Mouse (Mus musculus) intestine, embryonic 16.5 days (tissue): ENCODE measurements around the gene Ifit1bl1. TPM values are rescaled to one million over a fixed set of nuclear protein-coding genes. Genes with fewer than 3 reads are reported as not detected.
"Not testable (repeated sequence)": the region's sequence is repeated elsewhere in the genome, so short reads cannot be mapped to it uniquely, and the experiment has no call there.

Experiments used
- ATAC-seq: fragments of 200-750 bp; cut with Nextera tagmentation; 2 replicates; pipeline ENCODE4 v1.8.0; 2017; ENCODE audit warnings: moderate TSS enrichment, moderate library complexity
- H3K27ac ChIP-seq: fragments of 300-500 bp; sonication (generic); 2 replicates; pipeline ENCODE4 v1.5.1; 2014; ENCODE audit warnings: mild to moderate bottlenecking, low read length
- H3K27me3 ChIP-seq: fragments of 300-500 bp; sonication (generic); replicated peaks from 2 replicates; pipeline ENCODE4 v1.6.1; 2014; ENCODE audit warnings: low read length, control low read depth, mixed read lengths; ENCODE audit not compliant: control insufficient read depth, insufficient read depth
- H3K36me3 ChIP-seq: fragments of 300-500 bp; sonication (generic); 2 replicates; pipeline ENCODE4 v1.6.1; 2014; ENCODE audit warnings: low read length, control low read depth; ENCODE audit not compliant: control insufficient read depth, insufficient read depth
- H3K4me1 ChIP-seq: fragments of 300-500 bp; sonication (generic); 2 replicates; pipeline ENCODE4 v1.6.1; 2014; ENCODE audit warnings: low read length, control low read depth, mixed read lengths; ENCODE audit not compliant: control insufficient read depth, insufficient read depth
- H3K4me2 ChIP-seq: fragments of 300-500 bp; sonication (generic); 2 replicates; pipeline ENCODE4 v1.6.1; 2014; ENCODE audit warnings: low read depth, low read length, control low read depth
- H3K4me3 ChIP-seq: fragments of 300-500 bp; sonication (generic); 2 replicates; pipeline ENCODE4 v1.5.1; 2014; ENCODE audit warnings: mild to moderate bottlenecking, low read length
- H3K9ac ChIP-seq: fragments of 300-500 bp; sonication (generic); 2 replicates; pipeline ENCODE4 v1.6.1; 2014; ENCODE audit warnings: low read depth, low read length
- H3K9me3 ChIP-seq: fragments of 300-500 bp; sonication (generic); 2 replicates; pipeline ENCODE4 v1.6.1; 2016; ENCODE audit warnings: low read length, control low read depth; ENCODE audit not compliant: control insufficient read depth
- WGBS: fragments of 180-500 bp; shearing (Covaris S2); extraction: QIAGEN DNeasy Blood & Tissue Kit; methylation state at CpG from one replicate; pipeline ENCODE4 v1.1.7; 2014; 5-methylcytosine and 5-hydroxymethylcytosine counted together
- polyA plus RNA-seq: library from polyadenylated mRNA; unstranded; fragments of >200 nt; fragmentation: Nextera tagmentation; extraction: Ambion mirVana; gene quantifications from 2 replicates; pipeline ENCODE4 v1.2.1, GENCODE M21; 2015

Gene Ifit1bl1
- polyA plus RNA-seq: 0.86 and 0.88 TPM in 2 replicates

DNA sequence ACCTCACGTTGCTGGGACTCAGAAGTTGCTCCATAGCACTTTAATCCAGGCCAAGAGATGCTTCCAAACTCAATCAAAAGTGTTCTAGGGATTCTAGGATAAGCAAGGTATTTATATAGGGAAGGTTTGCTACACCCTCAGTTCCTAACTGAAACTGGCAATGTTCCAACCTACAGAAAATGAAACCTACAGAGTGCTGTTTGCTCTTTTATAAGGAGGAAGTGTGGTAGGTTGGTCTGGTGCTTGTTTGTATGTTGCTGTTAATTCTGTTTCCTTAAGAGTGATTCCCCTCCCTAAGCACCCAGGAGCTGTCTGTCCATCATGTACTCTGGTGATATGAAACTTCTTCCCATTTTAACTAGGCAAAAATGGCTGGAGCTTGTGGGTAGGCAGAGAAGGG lies at the start of gene Ifit1bl1:
Gene Ifit1bl1, minus strand, starts transcription at position 69 of the 400 bp plus-strand sequence.
- H3K9me3 ChIP-seq, H3K4me3 ChIP-seq, H3K36me3 ChIP-seq, H3K4me2 ChIP-seq, H3K27ac ChIP-seq, H3K27me3 ChIP-seq, H3K9ac ChIP-seq, H3K4me1 ChIP-seq: not testable (repeated sequence)
- WGBS: 50% methylated on average over 1 of the region's 1 CpGs
- ATAC-seq: peak; percentile 51; the same call in 1 of the 2 replicates

DNA sequence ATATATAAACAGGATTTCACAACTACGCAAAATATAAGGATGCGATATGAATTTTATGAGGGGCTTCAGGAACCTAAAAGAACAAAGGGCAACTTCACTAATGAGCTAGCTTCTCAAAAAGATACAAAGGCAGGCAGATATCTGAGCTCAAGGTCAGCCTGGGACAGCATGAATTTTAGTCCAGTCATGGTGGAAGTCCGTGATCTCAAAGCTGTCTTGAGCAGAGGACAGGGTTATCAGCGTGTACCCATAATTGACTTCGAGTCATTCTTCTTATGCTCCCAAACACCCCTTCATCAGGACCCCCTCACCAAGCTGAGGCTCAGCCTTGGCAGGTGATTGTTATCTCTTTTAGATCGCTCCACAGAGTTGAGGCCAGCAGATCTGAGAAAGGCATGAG lies 49.2 kb upstream of the Ifit1bl1 start:
- ATAC-seq: no peak
- Histone ChIP-seq H3K4me3 (no peak overlapping the region), H3K36me3 (no peaks in the 10 kb centered on the region), H3K9me3 (no peaks in the 10 kb centered on the region), H3K27me3 (no peaks in the 10 kb centered on the region), H3K27ac (no peak overlapping the region), H3K4me1 (no peaks in the 10 kb centered on the region), H3K9ac (no peak overlapping the region), H3K4me2 (no peak overlapping the region)
- 81% methylated on average over 6 of the region's 6 CpGs for WGBS

DNA sequence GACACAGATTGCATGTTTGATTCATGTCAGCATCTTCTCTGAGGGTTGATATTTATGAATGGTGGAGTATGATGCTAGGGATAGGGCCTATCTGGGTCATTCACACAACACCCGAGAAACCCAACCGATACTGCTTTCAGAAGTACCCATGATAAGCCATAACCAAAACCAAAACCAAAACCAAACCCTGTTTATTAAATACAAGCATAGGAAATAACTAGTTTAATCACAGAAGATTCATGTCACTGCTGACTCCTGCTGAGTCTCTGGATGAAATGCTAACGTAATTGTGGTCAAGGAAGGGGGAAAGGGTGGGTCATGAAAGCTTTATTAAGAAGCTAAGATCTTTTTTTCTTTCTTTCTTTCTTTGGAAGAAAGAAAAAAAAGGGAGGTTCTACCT lies 48.5 kb upstream of the Ifit1bl1 start:
- Histone ChIP-seq H3K36me3 (no peaks in the 10 kb centered on the region), H3K27me3 (no peaks in the 10 kb centered on the region), H3K4me1 (no peaks in the 10 kb centered on the region), H3K4me2 (no peak overlapping the region), H3K27ac (no peak overlapping the region), H3K9me3 (no peaks in the 10 kb centered on the region), H3K4me3 (no peak overlapping the region), H3K9ac (no peak overlapping the region)
- 87% methylated on average over 3 of the region's 3 CpGs for WGBS
- ATAC-seq: no peak

DNA sequence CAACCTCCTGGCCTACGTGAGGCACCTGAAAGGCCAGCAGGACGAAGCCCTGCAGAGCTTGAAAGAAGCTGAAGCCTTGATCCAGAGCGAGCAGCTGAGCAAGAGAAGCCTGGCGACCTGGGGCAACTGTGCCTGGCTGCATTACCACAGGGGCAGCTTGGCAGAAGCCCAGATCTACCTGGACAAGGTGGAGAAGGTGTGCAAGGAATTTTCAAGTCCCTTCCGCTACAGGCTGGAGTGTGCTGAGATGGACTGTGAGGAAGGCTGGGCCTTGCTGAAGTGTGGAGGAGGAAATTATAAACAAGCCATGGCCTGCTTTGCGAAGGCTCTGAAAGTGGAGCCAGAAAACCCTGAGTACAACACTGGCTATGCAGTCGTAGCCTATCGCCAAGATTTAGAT lies 45.9 kb upstream of the Ifit1bl1 start:
- not testable (repeated sequence) for H3K36me3 ChIP-seq, H3K27ac ChIP-seq, ATAC-seq, H3K9me3 ChIP-seq, H3K9ac ChIP-seq, H3K4me2 ChIP-seq, H3K27me3 ChIP-seq, H3K4me3 ChIP-seq, H3K4me1 ChIP-seq
- WGBS: 87% methylated on average over 7 of the region's 8 CpGs

DNA sequence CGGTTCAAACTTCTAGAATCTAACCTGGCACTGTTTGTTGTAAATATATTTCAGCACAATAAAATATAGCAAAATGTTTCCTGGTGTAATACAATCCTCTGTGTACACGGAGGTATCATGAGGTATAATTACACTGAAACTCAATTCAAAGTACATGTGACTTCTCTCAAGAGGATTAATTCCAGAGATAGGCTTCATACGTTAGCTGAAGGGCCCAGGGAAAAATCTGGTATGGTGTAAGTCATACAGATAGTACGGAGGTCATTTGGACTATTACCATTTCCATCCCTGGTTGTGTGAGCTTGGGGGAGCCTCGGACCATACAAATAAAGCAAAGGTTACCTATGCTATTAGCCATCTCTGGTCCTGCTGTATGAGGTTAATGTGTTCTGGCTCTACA lies 40.9 kb upstream of the Ifit1bl1 start:
- no peaks in the 10 kb centered on the region for H3K36me3 ChIP-seq
- 0 out of 2 replicates have a peak, but pooled peaks cover 2% of the 10 kb centered on the region for H3K27me3 ChIP-seq
- H3K4me1 ChIP-seq: peaks cover 6% of the 10 kb centered on the region
- no peaks in the 10 kb centered on the region for H3K9me3 ChIP-seq
- ATAC-seq: peak; percentile 58
- H3K4me3 ChIP-seq: no peak overlapping the region
- no peak overlapping the region for H3K27ac ChIP-seq
- 67% methylated on average over 5 of the region's 5 CpGs for WGBS
- no peak overlapping the region for H3K9ac ChIP-seq
- H3K4me2 ChIP-seq: 0 out of 2 replicates have a peak overlapping the region, but pooled peaks have one; percentile 12

DNA sequence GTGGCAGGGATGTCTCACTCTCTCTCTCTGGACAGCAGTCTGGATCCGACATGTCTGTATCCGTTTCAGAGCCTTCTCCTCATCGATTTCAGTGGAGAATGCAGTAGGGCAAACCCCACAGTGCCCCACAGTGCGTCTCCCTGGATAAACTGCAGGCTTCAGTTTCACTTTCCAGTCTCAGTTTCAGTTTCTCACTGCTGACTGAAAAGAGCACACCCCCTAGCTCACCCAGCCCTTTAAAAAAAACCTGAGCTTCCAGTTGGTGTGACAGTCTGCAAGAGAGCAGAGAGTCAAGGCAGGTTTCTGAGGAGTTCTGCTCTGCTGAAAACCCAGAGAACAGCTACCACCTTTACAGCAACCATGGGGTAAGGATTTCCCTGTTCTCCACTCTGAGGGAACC lies 38.9 kb upstream of the Ifit1bl1 start, which contains the start of the genes Ifit1bl2 and Ifit1:
Gene Ifit1bl2, minus strand, starts transcription at position 121 of the 400 bp plus-strand sequence.
Gene Ifit1, plus strand, starts transcription at position 249 of the 400 bp plus-strand sequence.
- peak within 1 kb of the TSS; percentile 18 for H3K4me3 ChIP-seq
- H3K4me2 ChIP-seq: peak within 1 kb of the TSS; percentile 16
- no peaks in the 10 kb centered on the region for H3K9me3 ChIP-seq
- peak within 1 kb of the TSS; percentile 4; the same call in 1 of the 2 replicates for H3K9ac ChIP-seq
- 0 out of 2 replicates have a peak, but pooled peaks cover 4% of the 10 kb centered on the region for H3K27me3 ChIP-seq
- H3K36me3 ChIP-seq: no peaks in the 10 kb centered on the region
- peak; percentile 84 for ATAC-seq
- peaks cover 6% of the 10 kb centered on the region for H3K4me1 ChIP-seq
- WGBS: 25% methylated on average over 4 of the region's 4 CpGs
- 0 out of 2 replicates have a peak within 1 kb of the TSS, but pooled peaks have one; percentile 0 for H3K27ac ChIP-seq

DNA sequence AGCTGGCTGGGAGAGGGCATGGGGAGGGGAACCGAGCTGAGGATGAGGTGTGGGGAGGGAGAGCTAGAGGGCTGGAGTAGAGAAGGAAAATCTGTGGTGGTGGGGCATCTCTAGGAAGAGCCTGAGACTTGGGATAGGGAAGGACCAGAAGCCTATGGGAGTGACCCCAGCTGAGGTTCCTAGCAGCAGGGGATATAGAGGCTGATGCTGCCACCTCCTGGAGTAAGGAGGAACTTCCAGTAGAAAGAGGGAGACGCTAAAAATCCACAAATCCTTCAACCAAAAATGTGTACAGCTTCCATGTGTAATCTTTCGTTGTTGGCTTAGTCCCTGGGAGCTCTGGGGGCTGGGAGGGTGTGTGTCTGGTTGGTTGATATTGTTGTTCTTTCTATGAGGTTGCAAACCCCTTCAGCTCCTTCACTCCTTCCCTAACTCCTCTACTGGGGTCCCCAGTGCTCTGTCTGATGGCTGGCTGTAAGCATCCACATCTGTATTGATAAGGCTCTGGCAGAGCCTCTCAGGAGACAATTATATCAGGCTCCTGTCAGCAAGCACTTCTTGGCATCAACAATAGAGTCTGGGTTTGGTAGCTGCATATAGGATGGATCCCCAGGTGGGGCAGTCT lies 35.3 kb upstream of the Ifit1bl1 start:
- WGBS: 7% methylated on average over 3 of the region's 3 CpGs
- Histone ChIP-seq H3K4me1 (peaks cover 6% of the 10 kb centered on the region), H3K36me3 (no peaks in the 10 kb centered on the region)

DNA sequence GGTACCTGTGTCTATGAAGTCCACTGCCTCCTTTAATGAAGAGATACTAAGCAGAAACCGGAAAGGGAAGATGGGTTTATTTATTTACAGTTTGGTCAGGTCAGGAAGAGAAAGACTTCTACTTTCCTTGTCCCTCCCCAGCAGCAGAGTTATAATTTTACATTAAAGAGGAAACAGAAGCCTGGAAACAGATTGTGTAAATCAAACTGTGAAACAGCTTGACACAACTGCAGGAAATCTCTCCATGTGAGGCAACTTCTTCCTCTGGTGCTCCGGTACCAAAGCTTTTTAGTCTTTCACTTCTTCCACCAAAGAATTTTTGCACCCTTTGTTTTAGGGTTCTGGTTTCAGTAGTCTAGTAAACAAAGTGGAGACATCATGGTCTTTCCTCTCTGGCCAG lies 31.7 kb upstream of the Ifit1bl1 start:
- 63% methylated on average over 2 of the region's 2 CpGs for whole genome bisulfite sequencing
- H3K4me2 ChIP-seq: no peak overlapping the region

More for the DNA sequence above, 35.3 kb upstream of the Ifit1bl1 start:
- H3K9ac ChIP-seq: no peak overlapping the region
- ATAC-seq: peak; percentile 45; the same call in 1 of the 2 replicates
- H3K9me3 ChIP-seq: no peaks in the 10 kb centered on the region
- no peak overlapping the region for H3K4me2 ChIP-seq
- 0 out of 2 replicates have a peak, but pooled peaks cover 4% of the 10 kb centered on the region for H3K27me3 ChIP-seq
- no peak overlapping the region for H3K27ac ChIP-seq
- no peak overlapping the region for H3K4me3 ChIP-seq

DNA sequence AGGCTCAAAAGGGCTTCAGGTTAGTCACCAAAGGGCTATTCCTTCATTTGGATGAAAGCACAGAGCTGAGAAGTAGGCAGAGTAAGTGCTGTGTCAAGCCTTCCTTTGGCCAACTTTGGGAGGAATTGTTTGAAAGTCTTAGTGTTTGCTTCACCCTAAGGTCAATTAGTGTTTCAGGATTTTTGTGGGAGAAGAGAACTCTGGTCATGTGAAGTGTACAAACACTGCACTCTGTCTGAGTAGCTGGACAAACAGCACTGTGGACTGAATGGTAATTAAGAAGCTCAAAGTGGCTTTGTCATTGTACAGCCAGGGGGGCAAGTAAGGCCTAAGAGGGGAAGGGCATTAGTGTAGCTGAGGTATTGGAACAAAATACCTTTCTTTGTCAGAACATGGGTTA lies 29.7 kb upstream of the Ifit1bl1 start:
- no peak overlapping the region for H3K27ac ChIP-seq
- no peak overlapping the region for H3K4me3 ChIP-seq
- H3K36me3 ChIP-seq: no peaks in the 10 kb centered on the region
- ATAC-seq: no peak
- H3K27me3 ChIP-seq: no peaks in the 10 kb centered on the region
- no peaks in the 10 kb centered on the region for H3K9me3 ChIP-seq
- no peak overlapping the region for H3K9ac ChIP-seq
- 0 out of 2 replicates have a peak, but pooled peaks cover 2% of the 10 kb centered on the region for H3K4me1 ChIP-seq
- H3K4me2 ChIP-seq: no peak overlapping the region

More for the DNA sequence above, 31.7 kb upstream of the Ifit1bl1 start:
- Histone ChIP-seq H3K4me1 (no peaks in the 10 kb centered on the region), H3K36me3 (no peaks in the 10 kb centered on the region), H3K9me3 (no peaks in the 10 kb centered on the region), H3K27me3 (0 out of 2 replicates have a peak, but pooled peaks cover 4% of the 10 kb centered on the region), H3K9ac (no peak overlapping the region), H3K4me3 (no peak overlapping the region), H3K27ac (no peak overlapping the region)
- ATAC-seq: no peak
